Mouse (Mus musculus): ENCODE results near the gene Vmn1r54. TPM values are rescaled to one million over a fixed set of nuclear protein-coding genes. Genes with fewer than 3 reads are reported as not detected.

The Vmn1r54 gene
- not detected in 2 replicates for polyA plus RNA-seq (2012; rRNA removed)

GRCm38 (mm10) chr6:90246000-90246399 is at the start of gene Vmn1r54:
Gene Vmn1r54 (plus strand): TSS chr6:90246300.

GRCm38 (mm10) chr6:90202493-90202892 is 43.6 kb upstream of the Vmn1r54 start, which contains the start of gene V1ra8:
Gene V1ra8 (plus strand): TSS chr6:90202793.

GRCm38 (mm10) chr6:90224338-90224737 is 21.8 kb upstream of the Vmn1r54 start, which contains the start of gene Vmn1r53:
Gene Vmn1r53 (minus strand): TSS chr6:90224438.

GRCm38 (mm10) chr6:90300919-90301318 is 54.8 kb downstream of the Vmn1r54 start, which contains the start of gene BC048671:
Gene BC048671 (plus strand): TSS chr6:90301219.

Other genes starting within 250 kb of the Vmn1r54 start
- gene Vmn1r47, start 230.2 kb upstream of the Vmn1r54 start, polyA plus RNA-seq (2012; rRNA removed): not detected in 2 replicates
- not detected in 2 replicates for gene Vmn1r48, start 209.5 kb upstream of the Vmn1r54 start, polyA plus RNA-seq (2012; rRNA removed)
- not detected in 2 replicates for gene Vmn1r49, start 167.8 kb upstream of the Vmn1r54 start, polyA plus RNA-seq (2012; rRNA removed)
- not detected in 2 replicates for gene Vmn1r50, start 144.9 kb upstream of the Vmn1r54 start, polyA plus RNA-seq (2012; rRNA removed)
- not detected in 2 replicates for gene Vmn1r51, start 123.7 kb upstream of the Vmn1r54 start, polyA plus RNA-seq (2012; rRNA removed)
- gene Vmn1r52, start 71.5 kb upstream of the Vmn1r54 start, polyA plus RNA-seq (2012; rRNA removed): not detected in 2 replicates
- not detected in 2 replicates for gene V1ra8, start 43.5 kb upstream of the Vmn1r54 start, polyA plus RNA-seq (2012; rRNA removed)
- gene Vmn1r53, start 21.9 kb upstream of the Vmn1r54 start, polyA plus RNA-seq (2012; rRNA removed): 0.05 TPM in 1 of 2 replicates, not detected in the other
- not detected in 2 replicates for gene BC048671, start 54.9 kb downstream of the Vmn1r54 start, polyA plus RNA-seq (2012; rRNA removed)
- 0.45 and 0.82 TPM in 2 replicates for gene Chst13, start 78.9 kb downstream of the Vmn1r54 start, polyA plus RNA-seq (2012; rRNA removed)
- 0.17 and 0.23 TPM in 2 replicates for gene Uroc1, start 87.0 kb downstream of the Vmn1r54 start, polyA plus RNA-seq (2012; rRNA removed)
- gene Zxdc, start 123.2 kb downstream of the Vmn1r54 start, polyA plus RNA-seq (2012; rRNA removed): 8.5 and 12.2 TPM in 2 replicates
- 2.3 and 5.4 TPM in 2 replicates for gene Cfap100, start 182.5 kb downstream of the Vmn1r54 start, polyA plus RNA-seq (2012; rRNA removed)
- gene Klf15, start 216.3 kb downstream of the Vmn1r54 start, polyA plus RNA-seq (2012; rRNA removed): 2.2 and 3.1 TPM in 2 replicates
- gene Aldh1l1, start 240.1 kb downstream of the Vmn1r54 start, polyA plus RNA-seq (2012; rRNA removed): 1.9 and 3.1 TPM in 2 replicates